Mouse (Mus musculus) bone marrow macrophage, adult 2 months (primary cell): Measurements from ENCODE around the gene Nmral1. TPM values are rescaled to one million over a fixed set of nuclear protein-coding genes. Genes with fewer than 3 reads are reported as not detected.
"Not testable (repeated sequence)": the region's sequence is repeated elsewhere in the genome, so short reads cannot be mapped to it uniquely, and the experiment has no call there.

Experiments used
- H3K27ac ChIP-seq: 2 replicates; pipeline ENCODE4 v1.5.1; 2012; ENCODE audit warnings: low read depth, low read length; ENCODE audit not compliant: insufficient read depth
- H3K4me1 ChIP-seq: 2 replicates; pipeline ENCODE4 v1.6.1; 2012; ENCODE audit warnings: low read length; ENCODE audit not compliant: control insufficient read depth, insufficient read depth
- H3K4me3 ChIP-seq: 2 replicates; pipeline ENCODE4 v1.5.1; 2012; ENCODE audit warnings: mild to moderate bottlenecking, low read length, moderate library complexity; ENCODE audit not compliant: insufficient read depth
- CTCF ChIP-seq: IDR thresholded peaks from 2 replicates; pipeline ENCODE4 v1.5.1; 2012; ENCODE audit warnings: low read depth, mild to moderate bottlenecking, low read length, moderate library complexity
- POLR2A ChIP-seq: IDR thresholded peaks from 2 replicates; pipeline ENCODE4 v1.6.1; 2012; ENCODE audit warnings: mild to moderate bottlenecking, low read depth, low read length, borderline replicate concordance
- polyA plus RNA-seq: library from polyadenylated mRNA; stranded (reverse); fragments of >200 nt; gene quantifications from 2 replicates; pipeline ENCODE4 v1.2.4, GENCODE M21; 2012; ENCODE audit not compliant: missing spikeins, insufficient read depth, insufficient read length

The Nmral1 gene
- polyA plus RNA-seq, 1 experiment = 18.7 TPM

GRCm38 (mm10) chr16:4683581-4684456 is 35.3 kb downstream of the Nmral1 start:
- H3K4me1 ChIP-seq = peaks cover 10% of the 10 kb centered on the region
- TF ChIP-seq POLR2A (no peak), CTCF (no peak)
- H3K4me3 ChIP-seq = peak overlapping the region; percentile 82
- peak overlapping the region; percentile 87 for H3K27ac ChIP-seq

- Histone ChIP-seq H3K4me1 (peaks cover 14% of the 10 kb centered on the region), H3K4me3 (peak overlapping the region; percentile 82), H3K27ac (peak overlapping the region; percentile 87)
- TF ChIP-seq CTCF (no peak), POLR2A (no peak)
These were observed 36.0 kb downstream of the Nmral1 start for GRCm38 (mm10) chr16:4683193-4683580.

- peaks cover 18% of the 10 kb centered on the region for H3K4me1 ChIP-seq
These were observed 36.5 kb downstream of the Nmral1 start for GRCm38 (mm10) chr16:4682628-4683179.

GRCm38 (mm10) chr16:4680922-4681455 is 38.2 kb downstream of the Nmral1 start:
- not testable (repeated sequence) for H3K4me3 ChIP-seq, H3K27ac ChIP-seq
- peaks cover 20% of the 10 kb centered on the region for H3K4me1 ChIP-seq

More at GRCm38 (mm10) chr16:4682628-4683179, 36.5 kb downstream of the Nmral1 start:
- Histone ChIP-seq H3K4me3 (peak overlapping the region; percentile 82), H3K27ac (peak overlapping the region; percentile 87)
- TF ChIP-seq CTCF (no peak), POLR2A (no peak)

- H3K4me1 ChIP-seq = peaks cover 30% of the 10 kb centered on the region
- TF ChIP-seq POLR2A = no peak
- no peak for TF ChIP-seq CTCF
These were observed 39.8 kb downstream of the Nmral1 start, which contains the start of gene Coro7 for GRCm38 (mm10) chr16:4679121-4680018. Gene Coro7, minus strand, starts transcription at chr16:4679777.

GRCm38 (mm10) chr16:4678080-4678479 is 41.1 kb downstream of the Nmral1 start:
- Histone ChIP-seq H3K4me1 (peaks cover 36% of the 10 kb centered on the region), H3K4me3 (peak overlapping the region; percentile 76; the same call in 1 of the 2 replicates), H3K27ac (peak overlapping the region; percentile 13; the same call in 1 of the 2 replicates)
- TF ChIP-seq POLR2A (no peak), CTCF (no peak)

More at GRCm38 (mm10) chr16:4679121-4680018, 39.8 kb downstream of the Nmral1 start, which contains the start of gene Coro7:
- peak within 1 kb of the TSS; percentile 76 for H3K4me3 ChIP-seq
- peak within 1 kb of the TSS; percentile 36 for H3K27ac ChIP-seq

- peaks cover 30% of the 10 kb centered on the region for H3K4me1 ChIP-seq
- TF ChIP-seq POLR2A (no peak), CTCF (no peak)
- no peak overlapping the region for H3K4me3 ChIP-seq
- H3K27ac ChIP-seq = no peak overlapping the region
These were observed 42.3 kb downstream of the Nmral1 start for GRCm38 (mm10) chr16:4676836-4677235.

- Histone ChIP-seq H3K4me3 (no peak overlapping the region), H3K4me1 (peaks cover 30% of the 10 kb centered on the region), H3K27ac (no peak overlapping the region)
- no peak for TF ChIP-seq CTCF
- TF ChIP-seq POLR2A = no peak
These were observed 45.1 kb downstream of the Nmral1 start for GRCm38 (mm10) chr16:4674091-4674490.

GRCm38 (mm10) chr16:4670317-4670716 is 48.8 kb downstream of the Nmral1 start:
- H3K4me1 ChIP-seq = peaks cover 13% of the 10 kb centered on the region
- no peak overlapping the region for H3K27ac ChIP-seq
- H3K4me3 ChIP-seq = no peak overlapping the region
- no peak for TF ChIP-seq POLR2A
- no peak for TF ChIP-seq CTCF
